Comparison of ENCODE assay signal across 2 mouse cellular contexts in genomic region chr12:116513788-116514187, GRCm38 (mm10). TPM values are rescaled to one million over a fixed set of nuclear protein-coding genes. Genes with fewer than 3 reads are reported as not detected.
"Had no signal": no experiment of that assay in that cellular context is flagged by ENCODE, and none has a peak within 500 bp of the region (broad histone marks: within the 10 kb centered on the region; RNA-seq: fewer than 3 reads in every experiment).

No protein-coding gene starts in this region.

RNA-seq across cellular contexts. Expression of gene Ptprn2, which starts 28.3 kb away (rescaled TPM):
- total RNA-seq: megakaryocyte progenitor cell, adult 5-6 weeks; monocyte, adult 5-6 weeks had no signal
